Mouse (Mus musculus) heart, embryonic 10.5 days (tissue): ENCODE data around the gene Gm38394. TPM values are rescaled to one million over a fixed set of nuclear protein-coding genes. Genes with fewer than 3 reads are reported as not detected.
"Not testable (repeated sequence)": the region's sequence is repeated elsewhere in the genome, so short reads cannot be mapped to it uniquely, and the experiment has no call there.

Experiments
- DNase-seq: peaks from one replicate; pipeline ENCODE4 v3.0.0-alpha.2; 2017; ENCODE audit warnings: low spot score
- H3K27ac ChIP-seq: fragments of 300-500 bp; sonication (generic); 2 replicates; pipeline ENCODE4 v1.5.1; 2016; ENCODE audit warnings: mild to moderate bottlenecking
- H3K27me3 ChIP-seq: fragments of 300-500 bp; sonication (generic); 2 replicates; pipeline ENCODE4 v1.6.1; 2016; ENCODE audit warnings: mild to moderate bottlenecking; ENCODE audit not compliant: poor library complexity, insufficient read depth, severe bottlenecking
- H3K36me3 ChIP-seq: fragments of 300-500 bp; sonication (generic); 2 replicates; pipeline ENCODE4 v1.6.1; 2016; ENCODE audit warnings: mild to moderate bottlenecking, moderate library complexity
- H3K4me1 ChIP-seq: fragments of 300-500 bp; sonication (generic); 2 replicates; pipeline ENCODE4 v1.6.1; 2016; ENCODE audit warnings: mild to moderate bottlenecking
- H3K4me3 ChIP-seq: fragments of 300-500 bp; sonication (generic); 2 replicates; pipeline ENCODE4 v1.5.1; 2016; ENCODE audit warnings: mild to moderate bottlenecking, moderate library complexity
- H3K9me3 ChIP-seq: fragments of 300-500 bp; sonication (generic); 2 replicates; pipeline ENCODE4 v1.6.1; 2016; ENCODE audit warnings: mild to moderate bottlenecking, moderate library complexity
- WGBS: fragments of 180-500 bp; shearing (Covaris S2); methylation state at CpG from one replicate; pipeline ENCODE4 v1.1.7; 2016; 5-methylcytosine and 5-hydroxymethylcytosine counted together
- polyA plus RNA-seq: library from polyadenylated mRNA; unstranded; fragments of >200 nt; fragmentation: Nextera tagmentation; extraction: Ambion mirVana; gene quantifications from 2 replicates; pipeline ENCODE4 v1.2.1, GENCODE M21; 2016

Gm38394 gene
- polyA plus RNA-seq: 4.5 TPM in 2 replicates

DNA sequence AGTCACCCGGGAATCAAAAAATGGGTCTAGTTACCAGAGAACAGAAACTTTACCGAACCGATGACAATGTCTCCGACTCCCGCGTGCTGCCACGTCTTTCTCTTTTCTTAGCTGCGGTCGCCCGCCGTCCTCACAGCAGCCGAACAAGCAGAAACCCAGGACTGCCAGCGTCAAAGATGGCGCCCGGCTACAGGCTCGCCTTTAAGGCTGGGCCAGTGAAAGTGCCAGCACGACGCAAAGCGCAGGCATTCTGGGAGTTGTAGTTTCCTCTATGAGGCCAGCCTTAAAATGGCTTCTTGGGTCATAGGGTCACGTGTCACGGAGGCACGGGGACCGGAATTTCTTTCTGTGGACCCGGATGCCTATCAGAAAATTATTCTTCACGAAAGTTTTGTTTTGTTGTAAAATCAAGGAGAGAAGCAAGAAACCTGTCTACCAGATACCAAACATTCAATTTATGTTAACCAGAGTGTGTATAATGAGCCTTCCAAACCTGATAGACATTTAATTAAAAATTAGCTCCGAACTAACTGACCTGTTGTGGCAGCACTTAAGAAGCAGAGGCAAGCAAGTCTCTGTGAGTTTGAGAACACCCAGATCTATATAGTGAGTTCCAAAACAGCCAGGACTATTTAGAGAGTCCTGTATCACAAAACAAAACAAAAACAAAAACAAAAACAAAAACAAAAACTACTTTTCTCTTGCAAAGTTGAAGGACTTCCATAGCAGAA lies at the start of gene Gm38394:
Gene Gm38394, minus strand, starts transcription at position 116 of the 731 bp plus-strand sequence.
- Histone ChIP-seq H3K27ac (peak within 1 kb of the TSS; percentile 97), H3K4me1 (peaks cover 49% of the 10 kb centered on the region), H3K9me3 (no peaks in the 10 kb centered on the region), H3K36me3 (peaks cover 33% of the 10 kb centered on the region), H3K27me3 (no peaks in the 10 kb centered on the region), H3K4me3 (peak within 1 kb of the TSS; percentile 76)
- peak; percentile 98 for DNase-seq
- WGBS: 3% methylated on average over 26 of the region's 26 CpGs

DNA sequence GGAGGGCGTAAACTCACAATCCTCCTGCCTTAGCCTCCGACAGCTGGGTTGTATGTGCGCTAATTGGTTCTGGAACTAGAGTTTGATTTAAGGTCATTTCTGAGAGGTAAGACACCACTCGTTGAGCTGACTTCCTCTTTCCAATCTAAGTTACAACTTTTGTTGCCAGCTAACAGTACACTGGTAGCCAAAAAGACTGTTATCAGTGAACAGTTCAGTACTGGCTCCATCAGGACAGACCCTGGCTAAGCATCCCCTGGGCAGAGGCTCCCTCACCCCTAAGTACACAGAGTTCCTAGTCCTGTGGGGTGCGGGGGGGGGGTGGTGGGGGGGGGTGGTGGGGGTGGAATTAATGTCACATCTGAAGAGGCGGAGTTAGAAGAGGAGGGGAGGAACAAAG lies 49.8 kb upstream of the Gm38394 start:
- no peak overlapping the region for H3K4me3 ChIP-seq
- H3K9me3 ChIP-seq: no peaks in the 10 kb centered on the region
- no peaks in the 10 kb centered on the region for H3K27me3 ChIP-seq
- peaks cover 19% of the 10 kb centered on the region for H3K4me1 ChIP-seq
- no peak overlapping the region for H3K27ac ChIP-seq
- WGBS: 65% methylated on average over 6 of the region's 6 CpGs
- H3K36me3 ChIP-seq: peaks cover 49% of the 10 kb centered on the region
- no peak for DNase-seq

DNA sequence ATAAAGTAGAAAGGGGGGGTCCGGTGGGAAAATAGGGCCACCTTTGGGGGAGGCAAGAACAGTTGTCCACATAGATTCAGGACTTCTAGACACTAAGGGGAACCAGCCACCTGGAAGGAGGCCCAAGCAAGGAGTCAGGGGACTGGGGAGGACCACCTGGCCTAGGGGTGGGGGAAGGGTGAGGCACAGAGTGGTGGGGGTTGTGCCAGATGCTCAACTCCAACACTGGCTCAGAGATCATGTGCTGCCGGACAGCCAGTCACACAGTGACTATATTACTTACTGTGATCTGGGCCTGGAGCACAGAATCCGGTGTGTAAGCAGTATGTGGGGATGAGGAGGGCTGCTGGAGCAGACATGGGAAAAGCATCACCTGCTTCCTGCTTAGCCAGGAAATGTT lies 48.2 kb upstream of the Gm38394 start:
- Histone ChIP-seq H3K4me3 (no peak overlapping the region), H3K27ac (no peak overlapping the region), H3K4me1 (peaks cover 19% of the 10 kb centered on the region), H3K27me3 (no peaks in the 10 kb centered on the region), H3K9me3 (no peaks in the 10 kb centered on the region), H3K36me3 (peaks cover 50% of the 10 kb centered on the region)
- DNase-seq: no peak
- WGBS: 87% methylated on average over 3 of the region's 3 CpGs

DNA sequence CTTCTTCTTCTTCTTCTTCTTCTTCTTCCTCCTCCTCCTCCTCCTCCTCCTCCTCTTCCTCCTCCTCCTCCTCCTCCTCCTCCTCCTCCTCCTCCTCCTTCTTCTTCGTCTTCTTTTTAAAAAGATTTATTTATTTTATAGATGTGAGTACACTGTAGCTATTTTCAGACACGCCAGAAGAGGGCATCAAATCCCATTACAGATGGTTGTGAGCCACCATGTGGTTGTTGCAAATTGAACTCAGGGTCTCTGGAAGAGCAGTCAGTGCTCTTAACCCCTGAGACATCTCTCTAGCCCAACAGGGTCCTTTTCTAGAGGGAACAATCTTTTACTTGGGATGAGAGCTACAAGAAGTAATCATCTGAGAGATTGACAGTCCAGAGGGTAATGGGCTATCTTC lies 40.7 kb upstream of the Gm38394 start:
- DNase-seq, H3K27me3 ChIP-seq, H3K4me3 ChIP-seq, H3K4me1 ChIP-seq, H3K9me3 ChIP-seq, H3K27ac ChIP-seq: not testable (repeated sequence)
- WGBS: 25% methylated on average over 1 of the region's 2 CpGs
- peaks cover 24% of the 10 kb centered on the region for H3K36me3 ChIP-seq

DNA sequence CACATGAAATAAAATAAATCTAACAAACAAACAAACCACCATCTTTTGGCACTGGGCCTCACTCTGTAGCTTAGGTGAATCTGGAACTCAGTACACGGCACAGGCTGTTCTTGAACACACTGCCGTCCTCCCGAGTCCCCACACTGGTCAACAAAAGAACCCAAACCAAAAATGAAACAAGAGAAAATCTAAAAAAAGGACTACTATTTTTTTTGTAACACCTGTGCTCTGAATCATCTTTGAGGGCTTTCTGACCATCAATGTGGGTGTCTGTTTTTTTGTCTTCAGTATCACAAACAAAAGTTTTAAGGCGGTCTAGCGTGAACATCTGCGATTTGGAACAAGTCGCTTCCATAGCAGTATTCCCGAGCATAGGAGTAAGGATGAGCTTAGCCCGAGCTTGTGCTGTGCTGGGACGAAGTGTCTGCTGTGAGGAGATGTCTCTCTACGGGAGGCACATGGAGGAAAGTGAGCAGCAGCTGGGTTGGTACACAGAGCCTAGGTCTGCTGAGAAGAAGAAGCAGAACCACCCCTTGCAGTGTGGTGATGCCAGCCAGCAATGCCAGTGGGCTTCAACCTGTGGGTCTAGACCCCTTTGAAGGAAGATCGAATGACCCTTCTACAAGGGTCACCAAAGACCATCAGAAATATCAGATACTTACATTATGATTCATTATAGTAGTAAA lies 37.0 kb upstream of the Gm38394 start:
- H3K4me1 ChIP-seq: peaks cover 36% of the 10 kb centered on the region
- no peaks in the 10 kb centered on the region for H3K27me3 ChIP-seq
- H3K27ac ChIP-seq: no peak overlapping the region; the same call in 1 of the 2 replicates
- H3K9me3 ChIP-seq: no peaks in the 10 kb centered on the region
- H3K4me3 ChIP-seq: no peak overlapping the region
- DNase-seq: no peak
- H3K36me3 ChIP-seq: 0 out of 2 replicates have a peak, but pooled peaks cover 3% of the 10 kb centered on the region
- WGBS: 90% methylated on average over 12 of the region's 12 CpGs

DNA sequence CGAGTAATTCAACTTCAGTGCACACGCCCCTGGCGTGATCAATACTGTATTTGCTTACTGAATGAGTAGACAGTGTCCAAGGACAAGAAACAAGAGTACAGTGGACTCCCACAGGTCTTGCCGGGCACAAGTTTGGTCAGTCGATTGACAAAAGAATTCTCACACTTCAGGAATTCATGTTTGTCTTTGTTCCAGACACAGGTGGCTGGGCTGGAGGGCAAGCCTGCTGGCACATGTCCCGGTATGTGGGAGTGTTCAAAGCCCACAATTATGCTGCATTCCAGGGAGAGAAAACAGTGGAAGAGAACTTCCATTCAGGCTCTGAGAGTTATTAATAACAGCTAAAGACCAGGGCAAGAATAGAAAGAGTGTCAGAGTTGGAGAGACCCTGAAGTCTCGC lies 34.8 kb upstream of the Gm38394 start:
- Histone ChIP-seq H3K4me1 (peaks cover 42% of the 10 kb centered on the region), H3K27ac (peak overlapping the region; percentile 87), H3K27me3 (no peaks in the 10 kb centered on the region), H3K9me3 (no peaks in the 10 kb centered on the region), H3K4me3 (no peak overlapping the region), H3K36me3 (no peaks in the 10 kb centered on the region)
- 48% methylated on average over 7 of the region's 7 CpGs for WGBS
- no peak for DNase-seq

DNA sequence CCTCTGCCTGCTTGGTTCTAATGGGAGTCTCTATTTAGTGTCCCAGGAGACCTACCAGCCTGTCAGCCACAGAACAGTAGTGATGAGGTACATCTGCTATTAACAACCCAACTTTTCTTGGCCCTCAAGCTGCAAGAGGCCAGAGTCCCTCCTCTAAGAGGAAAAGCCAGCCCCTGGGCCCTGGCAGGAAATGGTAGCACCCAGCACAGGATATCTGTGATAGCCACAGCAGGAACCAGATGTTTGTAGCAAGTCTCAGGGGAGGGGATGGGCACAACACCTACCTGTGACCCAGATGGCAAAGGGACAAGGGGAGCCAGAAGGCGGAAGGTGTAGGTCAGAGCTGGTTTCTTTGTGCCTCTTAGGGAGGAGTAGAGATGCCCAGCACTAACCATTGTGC lies 33.8 kb upstream of the Gm38394 start:
- H3K27ac ChIP-seq: peak overlapping the region; percentile 87
- DNase-seq: no peak
- peaks cover 46% of the 10 kb centered on the region for H3K4me1 ChIP-seq
- 79% methylated on average over 1 of the region's 1 CpGs for WGBS
- no peak overlapping the region for H3K4me3 ChIP-seq
- H3K36me3 ChIP-seq: no peaks in the 10 kb centered on the region
- H3K27me3 ChIP-seq: no peaks in the 10 kb centered on the region
- H3K9me3 ChIP-seq: no peaks in the 10 kb centered on the region

DNA sequence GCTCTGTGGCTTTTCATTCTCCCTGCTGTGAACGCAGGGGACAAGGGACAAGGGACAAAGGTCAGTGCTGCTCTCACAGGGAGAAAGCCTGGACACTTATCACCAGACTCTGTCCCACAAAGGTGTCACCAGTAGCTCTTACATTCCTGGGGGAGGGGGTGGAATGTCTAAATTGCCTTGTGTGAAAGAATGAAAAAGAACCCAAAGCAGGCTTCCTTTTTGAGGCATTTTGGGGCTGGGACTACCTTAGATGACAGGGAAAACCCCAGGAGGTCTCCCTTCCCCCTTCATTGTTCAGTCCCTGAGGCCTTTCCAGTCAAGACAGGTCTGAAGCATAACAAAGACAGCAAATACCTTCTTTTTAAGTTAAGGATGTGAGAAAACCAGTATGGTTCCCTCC lies 33.2 kb upstream of the Gm38394 start:
- WGBS: 4% methylated on average over 1 of the region's 1 CpGs
- no peak for DNase-seq
- Histone ChIP-seq H3K4me1 (peaks cover 49% of the 10 kb centered on the region), H3K36me3 (no peaks in the 10 kb centered on the region), H3K9me3 (no peaks in the 10 kb centered on the region), H3K27ac (peak overlapping the region; percentile 87), H3K27me3 (no peaks in the 10 kb centered on the region), H3K4me3 (no peak overlapping the region)

DNA sequence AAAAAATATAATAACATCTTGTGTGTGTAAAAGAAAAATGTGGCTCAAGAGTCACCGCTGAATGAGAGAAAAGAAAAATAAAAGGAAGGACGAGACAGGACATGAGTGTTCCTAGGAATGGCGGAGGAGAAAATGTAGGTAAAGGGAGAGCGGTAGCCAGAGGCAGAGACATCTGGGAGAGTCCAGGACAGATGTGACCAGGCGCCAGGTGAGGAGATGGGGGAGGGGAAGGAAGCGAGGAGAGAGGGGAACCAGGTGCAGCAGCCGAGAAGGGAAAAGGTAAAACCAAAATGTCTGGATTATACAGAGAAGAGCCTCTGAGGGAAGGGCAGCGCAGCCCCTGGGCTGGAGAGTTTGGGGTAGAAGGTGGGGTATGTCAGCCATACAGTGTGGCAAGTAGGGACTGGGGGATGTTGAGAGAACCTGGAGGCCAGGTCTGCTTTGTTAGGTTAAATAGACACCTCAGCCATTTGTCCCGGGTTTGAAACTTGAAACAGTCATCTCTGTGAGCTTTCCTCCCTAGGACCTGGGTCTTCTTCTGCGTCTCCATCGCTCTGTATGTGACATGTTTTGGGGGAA lies 32.5 kb upstream of the Gm38394 start:
- Histone ChIP-seq H3K4me1 (peaks cover 49% of the 10 kb centered on the region), H3K36me3 (no peaks in the 10 kb centered on the region), H3K27ac (peak overlapping the region; percentile 87), H3K27me3 (no peaks in the 10 kb centered on the region), H3K9me3 (no peaks in the 10 kb centered on the region), H3K4me3 (no peak overlapping the region)
- 58% methylated on average over 11 of the region's 11 CpGs for WGBS
- no peak for DNase-seq

DNA sequence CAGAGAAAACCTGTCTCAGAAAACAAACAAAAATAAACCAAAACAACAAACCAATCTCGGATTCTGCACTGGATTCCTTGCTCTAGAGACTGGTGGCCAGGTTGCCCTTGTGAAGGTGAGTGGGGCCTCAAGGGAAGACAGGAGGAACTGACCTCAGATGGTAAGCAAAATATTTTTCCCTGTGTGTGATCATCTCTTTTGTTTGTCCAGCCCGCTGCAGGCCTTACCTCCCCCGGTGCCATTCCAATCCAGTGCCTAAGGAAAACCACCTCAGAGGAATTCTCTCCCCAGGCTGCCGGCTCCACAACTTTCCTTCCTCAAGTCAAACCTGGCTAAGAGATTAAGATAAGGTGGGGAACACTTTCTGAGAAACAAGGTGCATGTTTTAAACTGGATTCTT lies 31.1 kb upstream of the Gm38394 start:
- Histone ChIP-seq H3K4me3 (no peak overlapping the region), H3K27me3 (no peaks in the 10 kb centered on the region), H3K9me3 (no peaks in the 10 kb centered on the region), H3K27ac (peak overlapping the region; percentile 47; the same call in 1 of the 2 replicates), H3K36me3 (no peaks in the 10 kb centered on the region), H3K4me1 (peaks cover 49% of the 10 kb centered on the region)
- no peak for DNase-seq
- 31% methylated on average over 4 of the region's 4 CpGs for WGBS

DNA sequence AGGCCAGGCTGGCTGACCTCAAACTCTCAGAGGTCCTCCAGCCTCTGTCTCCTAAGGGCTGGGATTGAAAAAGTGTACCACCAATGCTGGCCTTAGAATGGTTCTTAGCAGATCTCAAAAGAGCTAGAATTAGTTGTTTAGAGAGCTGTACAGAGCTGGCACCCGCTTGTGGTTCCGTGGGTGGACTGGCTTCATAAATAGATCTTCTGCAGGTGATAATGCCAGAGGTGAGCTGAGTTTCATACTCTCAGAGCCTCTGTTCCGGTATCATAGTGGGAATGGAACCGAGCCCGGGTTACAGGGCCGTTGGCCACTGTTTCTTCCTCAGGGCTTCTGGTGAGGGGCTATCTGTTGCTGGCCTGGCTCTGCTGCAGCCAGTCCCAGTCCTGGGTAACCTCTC lies 29.9 kb upstream of the Gm38394 start:
- Histone ChIP-seq H3K9me3 (no peaks in the 10 kb centered on the region), H3K36me3 (no peaks in the 10 kb centered on the region), H3K27ac (0 out of 2 replicates have a peak overlapping the region, but pooled peaks have one; percentile 2), H3K27me3 (no peaks in the 10 kb centered on the region), H3K4me1 (peaks cover 39% of the 10 kb centered on the region), H3K4me3 (no peak overlapping the region)
- WGBS: 92% methylated on average over 6 of the region's 6 CpGs
- no peak for DNase-seq

DNA sequence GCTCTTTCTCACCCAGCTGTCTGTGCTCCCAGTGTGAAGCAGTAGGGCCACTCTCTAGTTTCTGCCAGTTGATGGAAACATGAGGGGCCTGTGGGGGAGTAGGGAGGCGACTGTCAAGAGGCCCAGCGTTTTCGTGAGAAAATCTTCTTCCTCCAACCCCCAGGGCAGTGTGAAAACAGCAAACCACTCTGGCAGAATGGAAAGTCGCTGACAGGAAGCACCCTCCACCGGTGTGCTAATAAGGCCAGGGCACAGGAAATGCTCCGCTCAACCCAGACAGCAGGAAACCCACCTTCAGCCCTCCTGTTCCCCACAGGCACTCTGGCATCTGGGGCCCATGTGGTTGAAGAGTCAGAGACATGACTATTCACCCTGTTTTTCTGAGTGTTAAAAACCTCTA lies 28.8 kb upstream of the Gm38394 start, which contains the start of gene Lax1:
Gene Lax1, minus strand, starts transcription at position 212 of the 400 bp plus-strand sequence.
- Histone ChIP-seq H3K36me3 (no peaks in the 10 kb centered on the region), H3K9me3 (no peaks in the 10 kb centered on the region), H3K27me3 (no peaks in the 10 kb centered on the region), H3K4me3 (no peak within 1 kb of the TSS), H3K4me1 (peaks cover 27% of the 10 kb centered on the region), H3K27ac (peak within 1 kb of the TSS; percentile 16; the same call in 1 of the 2 replicates)
- no peak for DNase-seq
- WGBS: 24% methylated on average over 6 of the region's 6 CpGs

DNA sequence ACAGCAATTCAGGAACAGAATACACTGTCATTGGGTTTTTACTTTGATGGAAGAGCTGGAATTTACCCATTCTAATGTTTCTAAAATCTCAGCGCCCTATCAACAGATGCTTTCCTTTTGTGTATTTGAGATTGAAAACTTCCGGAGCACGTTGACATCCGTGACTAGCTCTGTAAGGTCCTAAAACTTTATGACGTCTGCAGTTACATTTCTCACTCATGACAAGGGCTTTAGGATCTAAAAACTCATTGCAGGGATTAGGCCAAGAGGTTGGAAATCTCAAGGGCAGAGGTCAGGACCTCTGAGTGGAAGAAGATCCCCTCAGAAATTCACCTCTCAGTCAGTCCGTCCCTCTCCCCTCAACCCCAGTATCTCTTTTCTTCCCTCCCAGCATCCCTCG lies 27.2 kb upstream of the Gm38394 start:
- Histone ChIP-seq H3K36me3 (no peaks in the 10 kb centered on the region), H3K4me1 (peaks cover 13% of the 10 kb centered on the region), H3K4me3 (no peak overlapping the region), H3K27ac (no peak overlapping the region), H3K9me3 (no peaks in the 10 kb centered on the region), H3K27me3 (no peaks in the 10 kb centered on the region)
- DNase-seq: no peak
- WGBS: 77% methylated on average over 7 of the region's 7 CpGs
